26 mouse cellular contexts compared by ENCODE assay signal in genomic region chr2:32706971-32707370, GRCm38 (mm10). TPM values are rescaled to one million over a fixed set of nuclear protein-coding genes. Genes with fewer than 3 reads are reported as not detected.
"Had no signal": no experiment of that assay in that cellular context is flagged by ENCODE, and none has a peak within 500 bp of the region (broad histone marks: within the 10 kb centered on the region; RNA-seq: fewer than 3 reads in every experiment).

No protein-coding gene starts in this region.

- DNase-seq: gastrocnemius, postnatal 25 days; heart, adult 2 months; kidney, adult 18-20 months; kidney, adult 8-10 months; kidney, postnatal 10 days; kidney, postnatal 4 days; liver; liver, embryonic 13.5 days; liver, postnatal 0 days had no signal

- H3K4me3 ChIP-seq: heart, adult 2 months; heart, embryonic 13.5 days; heart, embryonic 15.5 days; hindbrain, embryonic 10.5 days; hindbrain, embryonic 12.5 days; intestine, embryonic 15.5 days; layer of hippocampus, adult 2 months; left cerebral cortex, adult 2 months; liver, embryonic 13.5 days; liver, embryonic 15.5 days had no signal

- H3K27me3 ChIP-seq: heart, embryonic 13.5 days; heart, embryonic 15.5 days; hindbrain, embryonic 12.5 days; intestine, embryonic 15.5 days; liver, embryonic 13.5 days; liver, embryonic 15.5 days had no signal

- ATAC-seq: hindbrain, embryonic 16.5 days; inflammation-experienced regulatory T-cells, adult 6 months; intestine, embryonic 15.5 days; liver, postnatal 0 days had no signal

- H3K9ac ChIP-seq: heart, embryonic 15.5 days; hindbrain, embryonic 12.5 days; hindbrain, embryonic 14.5 days; intestine, embryonic 15.5 days; liver, embryonic 13.5 days; liver, embryonic 15.5 days; liver, postnatal 0 days had no signal

- H3K27ac ChIP-seq: heart, adult 2 months; heart, embryonic 13.5 days; heart, embryonic 15.5 days; hindbrain, embryonic 10.5 days; hindbrain, embryonic 12.5 days; hindbrain, embryonic 14.5 days; intestine, embryonic 15.5 days; layer of hippocampus, adult 2 months; left cerebral cortex, adult 2 months; liver, embryonic 13.5 days; liver, embryonic 15.5 days had no signal

- H3K4me2 ChIP-seq: heart, embryonic 11.5 days; heart, embryonic 13.5 days; heart, embryonic 15.5 days; hindbrain, embryonic 12.5 days; hindbrain, embryonic 14.5 days; intestine, embryonic 15.5 days; liver, embryonic 11.5 days; liver, embryonic 13.5 days; liver, embryonic 15.5 days had no signal

- H3K9me3 ChIP-seq: heart, embryonic 13.5 days; heart, embryonic 15.5 days; hindbrain, embryonic 10.5 days; hindbrain, embryonic 12.5 days; intestine, embryonic 15.5 days; liver, embryonic 13.5 days; liver, embryonic 15.5 days had no signal

RNA-seq across cellular contexts. Expression of gene 6330409D20Rik, which starts 33.8 kb away (rescaled TPM):
- total RNA-seq: gastrocnemius, postnatal 25 days; gastrocnemius, postnatal 4 days; granulocyte monocyte progenitor cell, adult 5-6 weeks; heart, adult 2 months; heart, postnatal 25 days had no signal
- polyA plus RNA-seq: heart, adult 2 months; kidney, embryonic 14.5 days; liver, embryonic 11.5 days; liver, embryonic 13.5 days; liver, embryonic 15.5 days; liver, postnatal 0 days had no signal
